Mouse (Mus musculus): Measurements from ENCODE around the gene S1pr4. TPM values are rescaled to one million over a fixed set of nuclear protein-coding genes. Genes with fewer than 3 reads are reported as not detected.

S1pr4 gene
- 6.3 and 7.4 TPM in 2 replicates for polyA plus RNA-seq (2015; fragmentation: Nextera tagmentation; extraction: Ambion mirVana)

- TF ChIP-seq CTCF (IDR thresholded peaks at IDR 0.05; ENCODE audit: low read depth) (no peak), EP300 (IDR thresholded peaks at IDR 0.05; ENCODE audit: low read depth) (no peak)
- no peaks in the 10 kb centered on the region for H3K27me3 ChIP-seq (ENCODE audit: insufficient read depth, low read length)
- peak within 1 kb of the TSS; percentile 74 for H3K4me2 ChIP-seq (ENCODE audit: low read depth, low read length)
- peak within 1 kb of the TSS; percentile 74 for H3K4me3 ChIP-seq (ENCODE audit: low read depth, low read length)
- DNase-seq, result no peak
- no peak for ATAC-seq
- peak within 1 kb of the TSS; percentile 71 for H3K9ac ChIP-seq (replicated peaks)
- H3K9me3 ChIP-seq (ENCODE audit: low read length), result no peaks in the 10 kb centered on the region
- peaks cover 23% of the 10 kb centered on the region for H3K4me1 ChIP-seq (ENCODE audit: insufficient read depth)
- no peaks in the 10 kb centered on the region for H3K36me3 ChIP-seq (replicated peaks; ENCODE audit: insufficient read depth, low read length)
- peak within 1 kb of the TSS; percentile 80 for H3K27ac ChIP-seq (ENCODE audit: low read depth)
- WGBS (ENCODE audit: insufficient replicate concordance), result 74% methylated on average over 2 of the region's 3 CpGs
Observed at GRCm38 (mm10) chr10:81500032-81500431, at the start of gene S1pr4. Gene S1pr4, minus strand, starts transcription at chr10:81500132.

DNA sequence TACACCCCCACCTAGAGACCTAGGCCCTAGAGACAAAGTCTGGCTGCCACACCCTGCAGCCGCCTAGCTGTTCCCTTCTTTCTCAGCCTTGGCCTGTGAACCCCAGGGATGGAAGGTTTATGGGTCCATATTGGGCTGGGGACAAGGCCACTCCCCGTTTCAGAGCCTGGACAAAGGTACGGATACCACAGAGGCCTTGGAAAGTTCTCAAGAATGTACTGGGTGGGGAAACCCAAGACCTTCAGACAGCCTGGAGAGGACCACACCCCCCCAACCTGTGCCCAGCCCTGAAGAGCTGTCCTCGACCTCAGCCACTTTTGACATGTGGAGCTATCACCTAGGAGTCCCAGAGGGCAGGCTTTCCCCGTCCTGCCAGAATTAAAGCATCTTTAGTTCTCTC lies 49.0 kb upstream of the S1pr4 start:
- ATAC-seq, result no peak
- no peak for DNase-seq
- no peak overlapping the region for H3K4me3 ChIP-seq (ENCODE audit: low read depth, low read length)
- no peak overlapping the region for H3K27ac ChIP-seq (ENCODE audit: low read depth)
- 74% methylated on average over 5 of the region's 5 CpGs for WGBS (ENCODE audit: insufficient replicate concordance)
- no peak overlapping the region for H3K4me2 ChIP-seq (ENCODE audit: low read depth, low read length)
- no peak for TF ChIP-seq EP300 (IDR thresholded peaks at IDR 0.05; ENCODE audit: low read depth)
- no peak for TF ChIP-seq CTCF (IDR thresholded peaks at IDR 0.05; ENCODE audit: low read depth)
- no peak overlapping the region for H3K9ac ChIP-seq (replicated peaks)
- H3K9me3 ChIP-seq (ENCODE audit: low read length), result no peaks in the 10 kb centered on the region
- no peaks in the 10 kb centered on the region for H3K36me3 ChIP-seq (replicated peaks; ENCODE audit: insufficient read depth, low read length)
- no peaks in the 10 kb centered on the region for H3K27me3 ChIP-seq (ENCODE audit: insufficient read depth, low read length)
- peaks cover 26% of the 10 kb centered on the region for H3K4me1 ChIP-seq (ENCODE audit: insufficient read depth)

DNA sequence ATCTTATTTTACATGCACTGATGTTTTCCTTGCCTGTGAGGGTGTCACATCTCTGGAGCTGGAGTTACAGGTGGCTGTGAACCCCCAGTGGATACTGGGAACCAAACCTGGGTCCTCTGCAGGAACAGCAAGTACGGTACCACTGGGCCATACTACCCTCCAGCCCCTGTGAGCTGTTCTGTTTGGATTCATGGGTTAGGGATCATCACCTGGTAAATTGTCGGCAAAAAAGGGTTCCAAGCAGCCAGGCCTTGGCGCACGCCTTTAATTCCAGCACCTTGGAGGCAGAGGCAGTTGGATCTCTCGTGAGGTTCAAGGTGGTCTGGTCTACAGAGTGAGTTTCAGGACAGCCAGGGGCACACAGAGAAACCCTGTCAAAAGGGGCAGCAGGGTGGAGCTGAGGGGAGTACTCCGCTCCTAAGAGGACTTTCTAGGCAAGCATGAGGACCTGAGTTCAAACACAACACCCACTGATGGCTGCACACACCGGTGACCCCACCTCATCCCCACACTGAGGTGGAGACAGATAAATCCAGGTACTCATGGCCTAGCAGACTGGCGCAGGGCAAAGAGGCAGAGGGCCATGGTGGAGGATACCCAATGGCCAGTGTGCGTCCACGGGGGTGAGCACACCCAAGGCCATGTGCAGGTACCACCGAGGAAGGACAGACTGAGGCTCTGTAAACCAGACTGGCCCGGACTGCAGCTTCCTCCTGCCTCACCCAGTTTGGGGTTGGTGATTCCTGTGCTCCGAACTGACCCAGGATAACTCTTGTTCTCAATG lies 47.0 kb upstream of the S1pr4 start:
- peak overlapping the region; percentile 48; the same call in 1 of the 2 replicates for H3K9ac ChIP-seq (replicated peaks)

DNA sequence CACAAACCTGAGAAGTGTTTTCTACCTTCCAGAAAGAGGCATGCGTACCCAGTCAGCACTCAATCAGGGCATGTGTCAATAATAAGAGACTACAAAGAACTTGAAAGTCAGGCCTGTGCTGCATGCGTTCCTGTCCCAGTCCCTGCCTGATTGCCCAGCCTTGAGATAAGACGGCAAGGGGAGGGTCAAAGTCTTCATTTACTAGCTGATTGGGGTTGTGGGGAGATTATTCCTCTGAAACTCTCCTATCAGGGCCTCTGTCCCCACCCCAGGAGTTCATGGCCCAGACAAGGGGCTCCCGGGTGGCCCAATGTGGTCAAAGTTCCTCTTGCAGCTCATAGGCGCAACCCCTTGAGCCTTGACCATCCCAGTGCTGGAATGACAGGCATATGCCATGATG lies 46.4 kb upstream of the S1pr4 start:
- no peak for ATAC-seq
- 32% methylated on average over 5 of the region's 5 CpGs for WGBS (ENCODE audit: insufficient replicate concordance)
- Histone ChIP-seq H3K36me3 (replicated peaks; ENCODE audit: insufficient read depth, low read length) (no peaks in the 10 kb centered on the region), H3K4me3 (ENCODE audit: low read depth, low read length) (no peak overlapping the region), H3K4me1 (ENCODE audit: insufficient read depth) (peaks cover 45% of the 10 kb centered on the region), H3K9me3 (ENCODE audit: low read length) (no peaks in the 10 kb centered on the region), H3K4me2 (ENCODE audit: low read depth, low read length) (no peak overlapping the region), H3K27ac (ENCODE audit: low read depth) (peak overlapping the region; percentile 31; the same call in 1 of the 2 replicates), H3K9ac (replicated peaks) (peak overlapping the region; percentile 48), H3K27me3 (ENCODE audit: insufficient read depth, low read length) (no peaks in the 10 kb centered on the region)
- no peak for DNase-seq
- no peak for TF ChIP-seq EP300 (IDR thresholded peaks at IDR 0.05; ENCODE audit: low read depth)
- no peak for TF ChIP-seq CTCF (IDR thresholded peaks at IDR 0.05; ENCODE audit: low read depth)

More for the DNA sequence above, 47.0 kb upstream of the S1pr4 start:
- H3K27ac ChIP-seq (ENCODE audit: low read depth), result 0 out of 2 replicates have a peak overlapping the region, but pooled peaks have one; percentile 31
- TF ChIP-seq CTCF (IDR thresholded peaks at IDR 0.05; ENCODE audit: low read depth) (no peak), EP300 (IDR thresholded peaks at IDR 0.05; ENCODE audit: low read depth) (no peak)
- no peak overlapping the region for H3K4me2 ChIP-seq (ENCODE audit: low read depth, low read length)
- 88% methylated on average over 13 of the region's 13 CpGs for WGBS (ENCODE audit: insufficient replicate concordance)
- H3K4me1 ChIP-seq (ENCODE audit: insufficient read depth), result peaks cover 45% of the 10 kb centered on the region
- DNase-seq (no peak), ATAC-seq (no peak)
- no peaks in the 10 kb centered on the region for H3K9me3 ChIP-seq (ENCODE audit: low read length)
- no peaks in the 10 kb centered on the region for H3K36me3 ChIP-seq (replicated peaks; ENCODE audit: insufficient read depth, low read length)
- H3K4me3 ChIP-seq (ENCODE audit: low read depth, low read length), result no peak overlapping the region
- no peaks in the 10 kb centered on the region for H3K27me3 ChIP-seq (ENCODE audit: insufficient read depth, low read length)

DNA sequence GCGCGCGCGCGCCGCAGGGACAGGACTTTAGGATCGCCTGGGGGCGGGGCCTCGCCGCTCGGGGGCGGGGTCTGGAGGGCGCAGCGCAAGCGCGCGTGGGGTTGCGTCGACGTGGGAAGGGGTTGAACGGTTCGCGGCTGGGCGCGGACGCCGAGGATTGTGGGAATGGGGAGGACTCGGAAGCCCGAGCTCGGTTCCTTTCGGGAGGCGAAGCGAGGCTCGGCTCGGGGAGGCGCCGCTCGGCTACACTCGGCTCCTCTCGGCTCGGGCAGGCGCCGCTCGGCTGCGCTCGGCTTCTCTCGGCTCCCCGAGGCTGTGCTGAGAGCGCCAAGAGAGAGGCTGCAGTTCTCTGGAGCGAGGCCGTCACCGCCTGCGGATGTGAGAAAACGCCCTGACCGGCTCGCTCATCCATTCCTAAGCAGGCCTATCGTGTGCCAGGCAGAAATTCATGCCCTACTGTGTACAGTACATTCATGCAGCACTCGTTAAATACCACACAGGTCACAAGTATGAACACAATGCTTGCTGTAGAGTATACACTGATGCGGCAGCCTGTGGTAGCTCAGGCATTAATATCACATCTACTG lies 45.3 kb upstream of the S1pr4 start, which contains the start of gene Gna11:
TSS of gene Gna11 (minus strand) at position 30 of the 587 bp plus-strand sequence.
- DNase-seq (peak; percentile 100), ATAC-seq (peak; percentile 92)
- H3K36me3 ChIP-seq (replicated peaks; ENCODE audit: insufficient read depth, low read length), result no peaks in the 10 kb centered on the region
- no peaks in the 10 kb centered on the region for H3K9me3 ChIP-seq (ENCODE audit: low read length)
- H3K4me2 ChIP-seq (ENCODE audit: low read depth, low read length), result peak within 1 kb of the TSS; percentile 99
- peak within 1 kb of the TSS; percentile 68 for H3K4me3 ChIP-seq (ENCODE audit: low read depth, low read length)
- no peaks in the 10 kb centered on the region for H3K27me3 ChIP-seq (ENCODE audit: insufficient read depth, low read length)
- whole genome bisulfite sequencing (ENCODE audit: insufficient replicate concordance), result 1% methylated on average over 50 of the region's 59 CpGs
- peak within 1 kb of the TSS; percentile 70 for H3K27ac ChIP-seq (ENCODE audit: low read depth)
- peak within 1 kb of the TSS; percentile 80 for H3K9ac ChIP-seq (replicated peaks)
- H3K4me1 ChIP-seq (ENCODE audit: insufficient read depth), result peaks cover 47% of the 10 kb centered on the region
- TF ChIP-seq EP300 (IDR thresholded peaks at IDR 0.05; ENCODE audit: low read depth) (no peak), CTCF (IDR thresholded peaks at IDR 0.05; ENCODE audit: low read depth) (no peak)

Measured in liver, postnatal 0 days (tissue).